Mouse (Mus musculus) ovary, adult 2 months (tissue): ENCODE results near the gene Cyyr1. TPM values are rescaled to one million over a fixed set of nuclear protein-coding genes. Genes with fewer than 3 reads are reported as not detected.

Source experiments
- polyA plus RNA-seq: library from polyadenylated mRNA; depleted of rRNA; stranded (reverse); fragments of >200 nt; gene quantifications from 2 replicates; pipeline ENCODE4 v1.2.3, GENCODE M21; 2012; rRNA removed

Cyyr1 gene
- polyA plus RNA-seq: 9.2 and 13.2 TPM in 2 replicates

DNA sequence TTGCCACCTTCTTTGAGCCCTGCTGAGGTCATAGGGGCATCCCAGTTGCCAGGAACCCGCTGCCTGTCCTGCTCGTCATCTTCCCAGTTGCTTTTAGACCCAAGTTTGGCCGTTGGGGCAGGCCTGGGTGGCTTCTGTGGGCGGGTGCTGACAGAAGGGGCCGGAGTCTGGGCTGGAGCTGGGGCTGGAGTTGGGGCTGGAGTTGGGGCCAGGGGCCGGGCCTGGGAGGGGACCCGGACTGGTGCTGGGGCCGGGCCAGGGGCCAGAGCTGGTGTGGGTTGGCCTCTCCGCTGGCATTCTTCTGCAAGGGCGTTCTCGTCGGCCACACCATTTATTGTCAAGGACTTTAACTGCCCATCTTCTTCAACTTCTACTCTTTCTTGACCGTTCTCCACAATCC, at the start of gene Cyyr1:
Gene Cyyr1, minus strand, starts transcription at position 101 of the 400 bp plus-strand sequence.

Other genes with a start within 250 kb of the Cyyr1 start
- 43.7 and 54.0 TPM in 2 replicates for gene Adamts1, start 249.7 kb upstream of the Cyyr1 start, polyA plus RNA-seq